Mouse (Mus musculus): ENCODE results near the gene Fgfr2. TPM values are rescaled to one million over a fixed set of nuclear protein-coding genes. Genes with fewer than 3 reads are reported as not detected.

Gene Fgfr2
- polyA plus RNA-seq, 1 experiment from 2014 or later, result 169 TPM

- Histone ChIP-seq H3K27me3 (ENCODE audit: control insufficient read depth, insufficient read depth, low read length) (no peaks in the 10 kb centered on the region), H3K4me1 (ENCODE audit: control insufficient read depth, insufficient read depth, low read length) (no peaks in the 10 kb centered on the region), H3K27ac (ENCODE audit: low read length) (no peak overlapping the region), H3K4me2 (replicated peaks; ENCODE audit: low read depth, low read length) (no peak overlapping the region), H3K36me3 (ENCODE audit: control insufficient read depth, insufficient read depth, low read length) (no peaks in the 10 kb centered on the region), H3K9ac (replicated peaks; ENCODE audit: low read depth, low read length) (no peak overlapping the region), H3K4me3 (ENCODE audit: low read depth, low read length) (no peak overlapping the region), H3K9me3 (ENCODE audit: control insufficient read depth, low read depth, low read length) (no peaks in the 10 kb centered on the region)
- 82% methylated on average over 7 of the region's 7 CpGs for WGBS
- ATAC-seq (ENCODE audit: insufficient number of reproducible peaks, insufficient read depth, low FRiP score, low read depth), result no peak
These were observed 2306.9 kb downstream of the Fgfr2 start for GRCm38 (mm10) chr7:130816243-130816642.

DNA sequence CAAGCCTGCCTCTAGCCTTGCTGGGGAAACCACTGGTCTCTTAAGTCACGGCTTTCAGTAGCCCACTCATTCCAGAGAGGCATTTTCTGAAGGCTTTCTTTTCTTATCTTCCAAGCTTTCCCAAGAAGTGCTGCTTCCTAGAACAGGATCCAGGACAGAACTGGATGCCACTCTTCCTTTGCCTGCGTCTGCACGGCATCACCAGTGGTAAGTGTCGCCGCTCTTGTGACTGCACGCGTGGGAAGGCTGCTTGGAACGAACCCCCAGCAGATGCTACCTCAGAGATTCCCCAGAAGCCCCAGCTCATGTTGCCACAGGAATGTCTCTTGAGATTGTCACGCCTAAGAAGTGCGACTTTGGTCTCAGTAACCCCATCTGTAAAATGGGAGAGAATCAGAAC lies 2307.5 kb downstream of the Fgfr2 start:
- H3K27ac ChIP-seq (ENCODE audit: low read length), result no peak overlapping the region
- no peaks in the 10 kb centered on the region for H3K36me3 ChIP-seq (ENCODE audit: control insufficient read depth, insufficient read depth, low read length)
- no peak for ATAC-seq (ENCODE audit: insufficient number of reproducible peaks, insufficient read depth, low FRiP score, low read depth)
- H3K27me3 ChIP-seq (ENCODE audit: control insufficient read depth, insufficient read depth, low read length), result no peaks in the 10 kb centered on the region
- H3K4me3 ChIP-seq (ENCODE audit: low read depth, low read length), result no peak overlapping the region
- H3K4me2 ChIP-seq (replicated peaks; ENCODE audit: low read depth, low read length), result no peak overlapping the region
- H3K9ac ChIP-seq (replicated peaks; ENCODE audit: low read depth, low read length), result no peak overlapping the region
- 90% methylated on average over 10 of the region's 10 CpGs for WGBS
- no peaks in the 10 kb centered on the region for H3K9me3 ChIP-seq (ENCODE audit: control insufficient read depth, low read depth, low read length)
- no peaks in the 10 kb centered on the region for H3K4me1 ChIP-seq (ENCODE audit: control insufficient read depth, insufficient read depth, low read length)

DNA sequence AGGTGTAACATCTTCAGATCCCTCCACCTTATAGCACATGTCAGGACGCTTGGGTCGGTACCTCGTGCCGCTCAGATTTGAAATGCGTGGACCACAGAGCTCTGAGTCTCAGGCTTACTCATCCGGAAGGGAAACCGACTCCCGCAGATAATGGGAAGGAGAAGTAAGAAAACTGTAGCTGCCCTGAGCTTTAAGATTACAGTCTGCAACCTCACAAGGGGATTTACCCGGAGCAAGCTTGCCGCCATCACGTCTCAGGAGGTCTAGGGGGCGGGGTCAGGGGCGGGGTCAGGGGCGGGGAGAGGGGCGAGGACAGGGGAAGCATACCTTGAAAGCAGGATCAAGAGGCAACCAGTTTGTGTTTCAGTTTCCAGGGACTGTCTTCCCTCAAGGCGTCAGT lies 2310.7 kb downstream of the Fgfr2 start:
- H3K27me3 ChIP-seq (ENCODE audit: control insufficient read depth, insufficient read depth, low read length), result no peaks in the 10 kb centered on the region
- H3K27ac ChIP-seq (ENCODE audit: low read length), result no peak overlapping the region
- H3K36me3 ChIP-seq (ENCODE audit: control insufficient read depth, insufficient read depth, low read length), result no peaks in the 10 kb centered on the region
- peaks cover 7% of the 10 kb centered on the region; the same call in 1 of the 2 replicates for H3K4me1 ChIP-seq (ENCODE audit: control insufficient read depth, insufficient read depth, low read length)
- no peaks in the 10 kb centered on the region for H3K9me3 ChIP-seq (ENCODE audit: control insufficient read depth, low read depth, low read length)
- H3K4me3 ChIP-seq (ENCODE audit: low read depth, low read length), result no peak overlapping the region
- H3K4me2 ChIP-seq (replicated peaks; ENCODE audit: low read depth, low read length), result no peak overlapping the region; the same call in 1 of the 2 replicates
- no peak overlapping the region for H3K9ac ChIP-seq (replicated peaks; ENCODE audit: low read depth, low read length)
- WGBS, result 41% methylated on average over 16 of the region's 16 CpGs
- no peak for ATAC-seq (ENCODE audit: insufficient number of reproducible peaks, insufficient read depth, low FRiP score, low read depth)

DNA sequence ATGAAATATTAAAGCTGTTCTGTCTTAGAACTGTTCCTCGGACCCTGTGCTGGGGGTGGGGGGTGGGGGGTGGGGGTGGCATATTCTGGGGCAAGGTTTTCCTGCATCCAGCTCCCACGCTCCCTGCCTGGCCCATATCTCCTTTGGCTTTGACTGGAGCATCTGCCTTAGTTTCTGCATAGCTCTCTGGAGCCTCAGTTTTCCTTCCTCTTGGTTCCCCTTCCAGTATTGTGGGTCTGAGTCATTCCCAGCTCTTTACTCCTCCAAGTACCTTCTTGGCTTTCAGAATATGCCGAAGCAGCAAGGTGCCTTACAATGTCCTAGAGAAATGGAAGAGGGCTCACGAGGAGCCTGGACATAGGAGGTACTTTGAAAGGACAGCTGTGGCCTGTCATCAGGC lies 2312.9 kb downstream of the Fgfr2 start:
- Histone ChIP-seq H3K4me1 (ENCODE audit: control insufficient read depth, insufficient read depth, low read length) (peaks cover 7% of the 10 kb centered on the region; the same call in 1 of the 2 replicates), H3K27ac (ENCODE audit: low read length) (no peak overlapping the region), H3K9me3 (ENCODE audit: control insufficient read depth, low read depth, low read length) (no peaks in the 10 kb centered on the region), H3K36me3 (ENCODE audit: control insufficient read depth, insufficient read depth, low read length) (no peaks in the 10 kb centered on the region), H3K27me3 (ENCODE audit: control insufficient read depth, insufficient read depth, low read length) (no peaks in the 10 kb centered on the region), H3K9ac (replicated peaks; ENCODE audit: low read depth, low read length) (no peak overlapping the region), H3K4me3 (ENCODE audit: low read depth, low read length) (no peak overlapping the region), H3K4me2 (replicated peaks; ENCODE audit: low read depth, low read length) (no peak overlapping the region)
- WGBS, result 60% methylated on average over 4 of the region's 4 CpGs
- no peak for ATAC-seq (ENCODE audit: insufficient number of reproducible peaks, insufficient read depth, low FRiP score, low read depth)

DNA sequence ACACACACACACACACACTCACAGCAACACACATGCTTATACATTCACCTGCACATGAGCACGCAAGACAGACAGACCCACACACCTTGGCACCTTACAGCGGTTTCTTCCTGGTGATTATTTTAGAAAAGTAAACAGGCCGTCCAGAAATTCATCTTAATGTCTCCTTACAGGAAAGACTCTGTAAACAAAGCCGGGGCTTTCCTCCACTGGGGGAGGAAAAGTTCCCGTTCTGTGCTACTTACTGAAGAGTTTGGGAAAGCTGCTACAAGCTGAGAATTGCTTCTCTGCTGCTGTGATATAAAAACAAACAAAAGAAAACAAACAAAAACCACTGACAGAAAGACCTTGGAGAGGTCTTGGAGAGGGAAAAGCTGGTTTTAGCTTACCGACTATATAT lies 2314.5 kb downstream of the Fgfr2 start:
- no peak overlapping the region; the same call in 1 of the 2 replicates for H3K27ac ChIP-seq (ENCODE audit: low read length)

GRCm38 (mm10) chr7:130807749-130808148 lies 2315.4 kb downstream of the Fgfr2 start:
- Histone ChIP-seq H3K9me3 (ENCODE audit: control insufficient read depth, low read depth, low read length) (no peaks in the 10 kb centered on the region), H3K4me1 (ENCODE audit: control insufficient read depth, insufficient read depth, low read length) (peaks cover 7% of the 10 kb centered on the region; the same call in 1 of the 2 replicates), H3K9ac (replicated peaks; ENCODE audit: low read depth, low read length) (no peak overlapping the region), H3K4me2 (replicated peaks; ENCODE audit: low read depth, low read length) (no peak overlapping the region), H3K27me3 (ENCODE audit: control insufficient read depth, insufficient read depth, low read length) (no peaks in the 10 kb centered on the region), H3K4me3 (ENCODE audit: low read depth, low read length) (no peak overlapping the region), H3K27ac (ENCODE audit: low read length) (no peak overlapping the region), H3K36me3 (ENCODE audit: control insufficient read depth, insufficient read depth, low read length) (no peaks in the 10 kb centered on the region)
- 0 out of 2 replicates have a peak, but pooled peaks have one; percentile 33 for ATAC-seq (ENCODE audit: insufficient number of reproducible peaks, insufficient read depth, low FRiP score, low read depth)
- WGBS, result 55% methylated on average over 8 of the region's 8 CpGs

More for the DNA sequence above, 2314.5 kb downstream of the Fgfr2 start:
- H3K4me2 ChIP-seq (replicated peaks; ENCODE audit: low read depth, low read length), result no peak overlapping the region
- ATAC-seq (ENCODE audit: insufficient number of reproducible peaks, insufficient read depth, low FRiP score, low read depth), result no peak
- no peaks in the 10 kb centered on the region for H3K9me3 ChIP-seq (ENCODE audit: control insufficient read depth, low read depth, low read length)
- WGBS, result 15% methylated on average over 6 of the region's 6 CpGs
- H3K27me3 ChIP-seq (ENCODE audit: control insufficient read depth, insufficient read depth, low read length), result no peaks in the 10 kb centered on the region
- H3K4me3 ChIP-seq (ENCODE audit: low read depth, low read length), result no peak overlapping the region
- H3K4me1 ChIP-seq (ENCODE audit: control insufficient read depth, insufficient read depth, low read length), result peaks cover 7% of the 10 kb centered on the region; the same call in 1 of the 2 replicates
- no peaks in the 10 kb centered on the region for H3K36me3 ChIP-seq (ENCODE audit: control insufficient read depth, insufficient read depth, low read length)
- no peak overlapping the region for H3K9ac ChIP-seq (replicated peaks; ENCODE audit: low read depth, low read length)

DNA sequence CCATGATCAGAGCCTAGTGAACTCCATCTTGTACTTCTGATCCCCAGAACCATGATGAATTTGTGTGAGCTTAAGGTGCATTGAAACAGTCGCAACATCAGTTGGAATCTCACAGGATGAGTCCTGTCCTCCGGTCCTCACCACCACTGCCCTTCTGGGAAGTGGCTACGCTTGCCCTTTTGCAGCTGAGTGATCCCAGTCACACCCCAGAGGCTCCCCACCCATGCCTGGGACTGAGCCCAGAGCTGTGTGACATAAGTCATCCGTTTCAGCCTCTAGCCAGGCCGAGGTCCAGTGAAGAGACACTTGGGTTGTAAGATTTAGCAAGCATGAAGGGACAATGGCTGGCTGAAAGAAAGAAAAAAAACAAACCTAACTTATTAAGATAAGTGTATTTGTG lies 2318.2 kb downstream of the Fgfr2 start:
- H3K27ac ChIP-seq (ENCODE audit: low read length), result no peak overlapping the region
- H3K4me2 ChIP-seq (replicated peaks; ENCODE audit: low read depth, low read length), result no peak overlapping the region
- no peaks in the 10 kb centered on the region for H3K27me3 ChIP-seq (ENCODE audit: control insufficient read depth, insufficient read depth, low read length)
- peaks cover 7% of the 10 kb centered on the region; the same call in 1 of the 2 replicates for H3K4me1 ChIP-seq (ENCODE audit: control insufficient read depth, insufficient read depth, low read length)
- ATAC-seq (ENCODE audit: insufficient number of reproducible peaks, insufficient read depth, low FRiP score, low read depth), result no peak
- H3K9ac ChIP-seq (replicated peaks; ENCODE audit: low read depth, low read length), result no peak overlapping the region
- WGBS, result 81% methylated on average over 5 of the region's 5 CpGs
- H3K36me3 ChIP-seq (ENCODE audit: control insufficient read depth, insufficient read depth, low read length), result no peaks in the 10 kb centered on the region
- no peaks in the 10 kb centered on the region for H3K9me3 ChIP-seq (ENCODE audit: control insufficient read depth, low read depth, low read length)
- no peak overlapping the region for H3K4me3 ChIP-seq (ENCODE audit: low read depth, low read length)

DNA sequence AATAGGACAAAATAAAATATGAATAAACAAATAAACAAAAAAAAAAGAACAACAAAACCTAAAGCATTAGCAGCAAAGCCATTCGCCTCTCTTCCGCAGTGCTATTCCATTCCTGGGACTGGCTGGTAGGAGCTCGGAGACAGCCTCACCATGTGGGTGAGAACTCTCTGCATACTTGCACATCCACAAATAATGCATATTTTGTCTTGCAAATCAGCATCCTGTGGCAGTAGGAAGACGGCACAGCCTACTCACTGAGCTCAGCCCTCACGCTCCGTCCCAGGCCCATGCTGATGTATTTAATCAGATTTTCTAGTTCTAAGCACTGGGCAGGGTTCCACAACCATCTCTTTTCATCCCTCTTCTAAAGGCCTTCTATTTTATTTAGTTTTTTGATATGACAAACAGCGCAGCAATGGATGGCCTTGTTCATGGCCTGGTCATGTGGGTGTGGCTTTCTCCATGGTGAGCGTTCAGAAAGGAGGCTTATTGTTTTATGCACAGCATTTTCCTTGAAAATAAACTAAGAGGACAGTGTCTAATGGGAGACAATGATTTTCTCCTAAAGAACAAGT lies 2319.8 kb downstream of the Fgfr2 start:
- Histone ChIP-seq H3K27ac (ENCODE audit: low read length) (no peak overlapping the region), H3K4me1 (ENCODE audit: control insufficient read depth, insufficient read depth, low read length) (no peaks in the 10 kb centered on the region; the same call in 1 of the 2 replicates), H3K4me2 (replicated peaks; ENCODE audit: low read depth, low read length) (no peak overlapping the region), H3K4me3 (ENCODE audit: low read depth, low read length) (no peak overlapping the region), H3K9ac (replicated peaks; ENCODE audit: low read depth, low read length) (no peak overlapping the region), H3K27me3 (ENCODE audit: control insufficient read depth, insufficient read depth, low read length) (no peaks in the 10 kb centered on the region), H3K9me3 (ENCODE audit: control insufficient read depth, low read depth, low read length) (no peaks in the 10 kb centered on the region), H3K36me3 (ENCODE audit: control insufficient read depth, insufficient read depth, low read length) (no peaks in the 10 kb centered on the region)
- no peak for ATAC-seq (ENCODE audit: insufficient number of reproducible peaks, insufficient read depth, low FRiP score, low read depth)
- 85% methylated on average over 8 of the region's 8 CpGs for WGBS

- WGBS, result 87% methylated on average over 4 of the region's 4 CpGs
- H3K4me1 ChIP-seq (ENCODE audit: control insufficient read depth, insufficient read depth, low read length), result no peaks in the 10 kb centered on the region
- H3K4me2 ChIP-seq (replicated peaks; ENCODE audit: low read depth, low read length), result no peak overlapping the region
- no peaks in the 10 kb centered on the region for H3K27me3 ChIP-seq (ENCODE audit: control insufficient read depth, insufficient read depth, low read length)
- no peak for ATAC-seq (ENCODE audit: insufficient number of reproducible peaks, insufficient read depth, low FRiP score, low read depth)
- H3K9me3 ChIP-seq (ENCODE audit: control insufficient read depth, low read depth, low read length), result no peaks in the 10 kb centered on the region
- H3K4me3 ChIP-seq (ENCODE audit: low read depth, low read length), result no peak overlapping the region
- H3K36me3 ChIP-seq (ENCODE audit: control insufficient read depth, insufficient read depth, low read length), result no peaks in the 10 kb centered on the region
- no peak overlapping the region for H3K9ac ChIP-seq (replicated peaks; ENCODE audit: low read depth, low read length)
- no peak overlapping the region for H3K27ac ChIP-seq (ENCODE audit: low read length)
These were observed 2321.3 kb downstream of the Fgfr2 start for GRCm38 (mm10) chr7:130801811-130802210.

Data from stomach, embryonic 14.5 days (tissue).